Mouse (Mus musculus) activated CD4-positive, CD25-positive, alpha-beta regulatory T cell, adult 9 weeks (primary cell): ENCODE data around the gene Pla2g4b. TPM values are rescaled to one million over a fixed set of nuclear protein-coding genes. Genes with fewer than 3 reads are reported as not detected.

Experiments used
- polyA plus RNA-seq: library from polyadenylated mRNA; unstranded; fragments of 100-300 nt; shearing (Covaris generic); gene quantifications from one replicate; pipeline ENCODE4 v1.2.1, GENCODE M21; 2017

Gene Pla2g4b
- 4.5 TPM for polyA plus RNA-seq

DNA sequence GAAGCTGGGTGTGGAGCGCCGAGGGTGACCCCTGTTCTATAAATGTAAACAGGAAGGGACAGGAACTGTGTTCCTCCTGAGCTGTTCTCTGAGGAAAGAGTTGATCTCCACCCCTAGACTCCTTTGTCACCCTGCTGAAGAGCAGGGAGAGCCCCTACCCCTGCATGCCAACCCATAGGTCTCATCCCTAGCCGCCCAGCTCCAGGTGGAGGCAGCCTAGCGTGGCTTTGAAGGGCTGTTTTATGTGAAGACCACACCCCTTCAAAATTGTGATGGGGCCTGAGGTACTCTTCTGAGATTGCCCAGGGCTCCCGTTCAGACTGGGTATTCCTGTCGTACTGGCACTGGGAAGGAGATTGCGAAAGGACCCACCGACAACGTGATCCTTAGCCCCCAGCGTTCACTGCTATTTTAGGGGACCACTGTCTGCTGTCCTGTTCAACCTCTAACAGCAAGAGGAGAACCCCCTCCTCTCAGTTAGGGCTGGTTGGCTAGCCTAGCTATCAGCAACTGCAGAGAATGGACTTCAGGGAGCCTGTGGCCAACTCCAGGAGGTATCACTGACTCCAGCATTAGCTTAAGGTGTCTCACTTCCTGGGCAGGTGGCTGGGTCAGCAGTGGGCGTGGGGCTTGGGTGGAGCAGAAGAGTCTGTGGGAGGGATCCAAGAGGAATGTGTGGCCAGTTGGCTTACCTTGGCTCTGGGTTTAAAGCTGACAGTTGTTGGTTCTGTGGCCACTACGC lies at the start of gene Pla2g4b:
Pla2g4b (plus strand) TSS at position 692 of the 742 bp plus-strand sequence.

DNA sequence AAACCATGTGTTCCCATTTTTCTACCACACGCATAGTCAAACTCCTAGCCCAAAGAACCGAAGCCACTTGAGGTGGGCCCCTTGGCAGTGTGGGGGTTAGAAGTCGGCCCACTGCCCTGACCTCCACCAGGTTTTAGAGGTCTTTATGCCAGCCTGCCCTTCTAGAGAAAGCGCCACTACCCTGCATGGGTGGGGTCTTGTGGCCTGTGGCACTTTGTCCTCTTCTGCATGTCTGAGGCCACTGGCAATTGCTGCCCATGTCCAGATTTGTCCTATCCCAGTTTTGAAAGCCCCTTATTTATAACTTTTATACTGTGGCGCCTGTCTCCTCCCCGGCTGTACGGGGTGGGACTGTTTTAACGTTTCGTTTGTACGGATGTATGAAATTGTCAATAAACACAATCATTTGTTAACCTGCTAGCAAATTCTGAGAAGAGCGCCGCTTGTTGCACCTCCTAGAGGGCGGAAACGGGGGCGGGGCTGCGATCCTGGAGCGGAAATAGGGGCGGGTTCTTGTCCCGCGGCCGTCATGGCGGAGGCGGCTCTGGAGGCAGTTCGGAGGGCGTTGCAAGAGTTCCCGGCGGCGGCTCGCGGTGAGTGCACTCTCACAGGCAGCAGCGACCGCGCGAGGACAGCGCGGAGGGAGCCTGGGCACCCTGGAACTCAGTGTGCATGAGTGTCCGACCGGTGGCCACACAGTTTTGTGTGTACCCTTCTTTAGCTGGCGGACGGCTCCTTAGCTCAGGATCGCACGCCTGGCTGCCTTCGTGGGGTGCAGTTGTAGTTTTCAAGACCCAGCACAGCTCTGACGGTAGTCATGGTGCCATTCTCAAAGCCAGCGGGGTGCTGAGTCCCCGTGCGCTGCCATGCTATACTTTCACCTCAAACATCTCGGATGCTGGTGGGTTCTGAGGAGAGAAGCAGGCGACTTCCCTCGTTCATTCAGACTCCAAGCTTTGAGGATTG lies 6.0 kb upstream of the Pla2g4b start, which contains the start of the genes Jmjd7 and Gm28042:
Jmjd7 (plus strand) TSS at position 500 of the 966 bp plus-strand sequence.
Gm28042 (plus strand) TSS at position 510 of the 966 bp plus-strand sequence.

Other genes starting within 250 kb of the Pla2g4b start
- gene Rpap1, start 245.9 kb upstream of the Pla2g4b start, polyA plus RNA-seq, result 37.6 TPM
- 2.2 TPM for gene Tyro3, start 235.7 kb upstream of the Pla2g4b start, polyA plus RNA-seq
- 62.9 TPM for gene Mga, start 136.2 kb upstream of the Pla2g4b start, polyA plus RNA-seq
- gene Mapkbp1, start 60.7 kb upstream of the Pla2g4b start, polyA plus RNA-seq, result 11.2 TPM
- 19.1 TPM for gene Jmjd7, start 5.9 kb upstream of the Pla2g4b start, polyA plus RNA-seq
- gene Gm28042, start 5.9 kb upstream of the Pla2g4b start, polyA plus RNA-seq, result 7.9 TPM
- 6.5 TPM for gene Ehd4, start 121.2 kb downstream of the Pla2g4b start, polyA plus RNA-seq
- gene Pla2g4e, start 211.9 kb downstream of the Pla2g4b start, polyA plus RNA-seq, result not detected